Mouse (Mus musculus): ENCODE measurements at regions not wholly inside any gene's neighbourhood (a gene's known extent, or its start where the extent isn't known, plus 50 kb on each side); places are given as distances from the start of the nearest gene placed in this dataset.

GRCm38 (mm10) chr8:6448301-6448700 lies 1343.2 kb upstream of the Slc10a2 start:
- ATAC-seq (ENCODE audit: low FRiP score) = no peak
- Histone ChIP-seq H3K4me2 (no peak overlapping the region), H3K4me3 (replicated peaks) (no peak overlapping the region), H3K9ac (replicated peaks) (no peak overlapping the region), H3K9me3 (replicated peaks) (no peaks in the 10 kb centered on the region), H3K4me1 (no peaks in the 10 kb centered on the region), H3K27ac (replicated peaks) (no peak overlapping the region), H3K36me3 (no peaks in the 10 kb centered on the region), H3K27me3 (replicated peaks) (no peaks in the 10 kb centered on the region)
- 46% methylated on average over 6 of the region's 6 CpGs for WGBS

DNA sequence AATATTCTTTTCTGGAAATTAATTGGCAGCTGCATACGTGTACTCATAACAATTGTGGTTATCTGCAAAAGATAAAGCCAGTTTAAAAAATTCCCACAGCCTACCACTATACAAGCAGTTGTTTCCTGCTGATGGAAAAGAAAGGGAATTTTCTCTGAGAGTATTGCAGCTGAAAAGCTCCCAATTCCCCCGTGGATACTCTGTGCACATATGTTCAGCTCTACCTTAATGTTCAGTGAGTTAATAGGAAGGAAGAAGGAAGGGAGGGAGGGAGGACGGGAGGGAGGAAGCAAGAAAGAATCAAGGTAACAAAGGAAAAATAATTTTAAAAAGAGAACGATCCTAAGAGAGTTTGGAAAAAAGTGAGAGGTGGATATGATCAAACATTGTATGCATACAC lies 1333.9 kb upstream of the Slc10a2 start:
- Histone ChIP-seq H3K36me3 (no peaks in the 10 kb centered on the region), H3K4me2 (no peak overlapping the region), H3K27me3 (replicated peaks) (no peaks in the 10 kb centered on the region), H3K4me1 (0 out of 2 replicates have a peak, but pooled peaks cover 3% of the 10 kb centered on the region), H3K27ac (replicated peaks) (no peak overlapping the region), H3K4me3 (replicated peaks) (no peak overlapping the region), H3K9ac (replicated peaks) (no peak overlapping the region), H3K9me3 (replicated peaks) (no peaks in the 10 kb centered on the region)
- no peak for ATAC-seq (ENCODE audit: low FRiP score)
- 50% methylated on average over 4 of the region's 4 CpGs for WGBS
